Mouse (Mus musculus) MEL (cell line): ENCODE results near the gene Ptgr2. TPM values are rescaled to one million over a fixed set of nuclear protein-coding genes. Genes with fewer than 3 reads are reported as not detected.

Experiments used
- DNase-seq: peaks from one replicate; pipeline ENCODE4 v3.0.0; 2011; ENCODE audit warnings: low read depth, low spot score
- H3K27ac ChIP-seq: 2 replicates; pipeline ENCODE4 v1.5.1; 2012; ENCODE audit warnings: low read depth, mild to moderate bottlenecking, control low read depth, low read length, moderate library complexity; ENCODE audit not compliant: control insufficient read depth
- H3K27me3 ChIP-seq, 2 experiments: fragments of 150-350 bp in 1 of 2; sonication (generic) in 1 of 2; 2 replicates each; pipeline ENCODE4 v1.6.1; 2012; ENCODE audit warnings: low read length in 2 of 2, mild to moderate bottlenecking in 2 of 2, improper control_type of control experiment in 1 of 2, moderate library complexity in 1 of 2; ENCODE audit not compliant: insufficient read depth in 2 of 2, control insufficient read depth in 1 of 2
- H3K36me3 ChIP-seq, 2 experiments: 2 replicates each; pipeline ENCODE4 v1.6.1; 2012 to 2014; ENCODE audit warnings: low read length in 2 of 2, improper control_type of control experiment in 1 of 2, inconsistent platforms in 1 of 2, mild to moderate bottlenecking in 1 of 2; ENCODE audit not compliant: insufficient read depth in 2 of 2, control insufficient read depth in 1 of 2
- H3K4me1 ChIP-seq, 2 experiments: fragments of 150-350 bp in 1 of 2; sonication (generic) in 1 of 2; 2 replicates each; pipeline ENCODE4 v1.6.1; 2012; ENCODE audit warnings: low read length in 2 of 2, improper control_type of control experiment in 1 of 2, mild to moderate bottlenecking in 1 of 2; ENCODE audit not compliant: insufficient read depth in 2 of 2, control insufficient read depth in 1 of 2
- H3K4me3 ChIP-seq, 2 experiments: fragments of 150-350 bp in 1 of 2; sonication (generic) in 1 of 2; 2 replicates each; pipeline ENCODE4 v1.5.1; 2012; ENCODE audit warnings: low read depth in 2 of 2, low read length in 2 of 2, mild to moderate bottlenecking in 2 of 2, moderate library complexity in 2 of 2, control low read depth in 1 of 2, improper control_type of control experiment in 1 of 2; ENCODE audit not compliant: control insufficient read depth in 1 of 2, insufficient read depth in 1 of 2
- H3K79me2 ChIP-seq: 2 replicates; pipeline ENCODE4 v1.6.1; 2012; ENCODE audit warnings: mild to moderate bottlenecking, low read length, moderate library complexity; ENCODE audit not compliant: control insufficient read depth, poor library complexity, insufficient read depth
- H3K9ac ChIP-seq: 2 replicates; pipeline ENCODE4 v1.6.1; 2012; ENCODE audit warnings: low read depth, mild to moderate bottlenecking, control low read depth, low read length, moderate library complexity; ENCODE audit not compliant: control insufficient read depth, poor library complexity, severe bottlenecking
- H3K9me3 ChIP-seq: fragments of 150-350 bp; sonication (generic); replicated peaks from 2 replicates; pipeline ENCODE4 v1.6.1; 2012; ENCODE audit warnings: mild to moderate bottlenecking, low read length, improper control_type of control experiment, moderate library complexity; ENCODE audit not compliant: insufficient read depth
- CHD1 ChIP-seq: IDR thresholded peaks from 2 replicates; pipeline ENCODE4 v1.6.1; 2012; ENCODE audit warnings: low read depth, mild to moderate bottlenecking, inconsistent platforms, low read length, improper control_type of control experiment
- CHD2 ChIP-seq: IDR thresholded peaks from 2 replicates; pipeline ENCODE4 v1.6.1; 2011; ENCODE audit warnings: low read length, improper control_type of control experiment
- E2F4 ChIP-seq: IDR thresholded peaks from 2 replicates; pipeline ENCODE4 v1.6.1; 2011; ENCODE audit warnings: low read depth, low read length, improper control_type of control experiment, borderline replicate concordance
- EP300 ChIP-seq, 2 experiments: IDR thresholded peaks; 2 replicates each; pipeline ENCODE4 v1.6.1; 2011; ENCODE audit warnings: improper control_type of control experiment in 2 of 2, low read length in 2 of 2, low read depth in 1 of 2, mild to moderate bottlenecking in 1 of 2
- ETS1 ChIP-seq: IDR thresholded peaks from 2 replicates; pipeline ENCODE4 v1.6.1; 2012; ENCODE audit warnings: low read depth, mild to moderate bottlenecking, inconsistent platforms, low read length, improper control_type of control experiment, moderate library complexity
- GATA1 ChIP-seq: IDR thresholded peaks from 2 replicates; pipeline ENCODE4 v1.6.1; 2011; ENCODE audit warnings: low read depth, low read length, improper control_type of control experiment
- HCFC1 ChIP-seq: IDR thresholded peaks from 2 replicates; pipeline ENCODE4 v1.6.1; 2012; ENCODE audit warnings: low read depth, mild to moderate bottlenecking, inconsistent platforms, low read length, improper control_type of control experiment, moderate library complexity
- JUND ChIP-seq: IDR thresholded peaks from 2 replicates; pipeline ENCODE4 v1.6.1; 2011; ENCODE audit warnings: low read depth, mild to moderate bottlenecking, improper control_type of control experiment, low read length
- MAZ ChIP-seq: IDR thresholded peaks from 2 replicates; pipeline ENCODE4 v1.6.1; 2012; ENCODE audit warnings: low read depth, mild to moderate bottlenecking, inconsistent platforms, low read length, improper control_type of control experiment
- MEF2A ChIP-seq: IDR thresholded peaks from 2 replicates; pipeline ENCODE4 v1.6.1; 2014; ENCODE audit warnings: low read depth, mild to moderate bottlenecking, inconsistent platforms, low read length, improper control_type of control experiment; ENCODE audit not compliant: poor library complexity, insufficient replicate concordance, severe bottlenecking; ENCODE audit errors: extremely low read depth
- MYB ChIP-seq: IDR thresholded peaks from 2 replicates; pipeline ENCODE4 v1.6.1; 2011; ENCODE audit warnings: mild to moderate bottlenecking, low read depth, low read length, improper control_type of control experiment
- MYC ChIP-seq: IDR thresholded peaks from 2 replicates; pipeline ENCODE4 v1.6.1; 2011; ENCODE audit warnings: low read depth, mild to moderate bottlenecking, low read length, improper control_type of control experiment, moderate library complexity
- NELFE ChIP-seq: IDR thresholded peaks from 2 replicates; pipeline ENCODE4 v1.6.1; 2011; ENCODE audit warnings: low read depth, low read length, improper control_type of control experiment
- POLR2AphosphoS2 ChIP-seq: IDR thresholded peaks from 2 replicates; pipeline ENCODE4 v1.6.1; 2011; ENCODE audit warnings: low read length, improper control_type of control experiment
- POLR2AphosphoS5 ChIP-seq: IDR thresholded peaks from 2 replicates; pipeline ENCODE4 v1.6.1; 2012; ENCODE audit warnings: low read depth, borderline replicate concordance, mild to moderate bottlenecking, inconsistent platforms, low read length, moderate library complexity, mixed read lengths
- RAD21 ChIP-seq: IDR thresholded peaks from 2 replicates; pipeline ENCODE4 v1.6.1; 2011; ENCODE audit warnings: mild to moderate bottlenecking, low read depth, low read length, improper control_type of control experiment
- RCOR1 ChIP-seq: IDR thresholded peaks from 2 replicates; pipeline ENCODE4 v1.6.1; 2012; ENCODE audit warnings: low read depth, mild to moderate bottlenecking, inconsistent platforms, low read length, improper control_type of control experiment
- SIN3A ChIP-seq: IDR thresholded peaks from 2 replicates; pipeline ENCODE4 v1.6.1; 2012; ENCODE audit warnings: low read length, improper control_type of control experiment, inconsistent platforms
- TAL1 ChIP-seq: IDR thresholded peaks from 2 replicates; pipeline ENCODE4 v1.6.1; 2012; ENCODE audit warnings: mild to moderate bottlenecking, inconsistent platforms, low read length, moderate library complexity, mixed read lengths
- TBP ChIP-seq: IDR thresholded peaks from 2 replicates; pipeline ENCODE4 v1.8.0; 2011; ENCODE audit warnings: low read depth, low read length, improper control_type of control experiment
- USF1 ChIP-seq: IDR thresholded peaks from 2 replicates; pipeline ENCODE4 v1.6.1; 2014; ENCODE audit warnings: low read depth, mild to moderate bottlenecking, inconsistent platforms, low read length, improper control_type of control experiment, moderate library complexity
- USF2 ChIP-seq, 2 experiments: IDR thresholded peaks; 2 replicates each; pipeline ENCODE4 v1.6.1; 2011 to 2012; ENCODE audit warnings: improper control_type of control experiment in 2 of 2, low read length in 2 of 2, borderline replicate concordance in 1 of 2, inconsistent platforms in 1 of 2, low read depth in 1 of 2, mild to moderate bottlenecking in 1 of 2; ENCODE audit not compliant: insufficient read depth in 1 of 2
- ZC3H11A ChIP-seq: IDR thresholded peaks from 2 replicates; pipeline ENCODE4 v1.6.1; 2012; ENCODE audit warnings: low read depth, mild to moderate bottlenecking, inconsistent platforms, low read length, improper control_type of control experiment
- ZKSCAN1 ChIP-seq: IDR thresholded peaks from 2 replicates; pipeline ENCODE4 v1.6.1; 2012; ENCODE audit warnings: low read depth, mild to moderate bottlenecking, inconsistent platforms, low read length, improper control_type of control experiment, moderate library complexity
- ZMIZ1 ChIP-seq: IDR thresholded peaks from 2 replicates; pipeline ENCODE4 v1.6.1; 2012; ENCODE audit warnings: low read depth, mild to moderate bottlenecking, inconsistent platforms, low read length, improper control_type of control experiment, moderate library complexity
- polyA plus RNA-seq, 2 experiments: library from polyadenylated mRNA; stranded (reverse) in 1 of 2; unstranded in 1 of 2; fragments of >175 nt in 1 of 2; fragments of >200 nt in 1 of 2; gene quantifications; 2 replicates each; pipeline versions ENCODE4 v1.2.1 to v1.2.4; 2012; ENCODE audit warnings: low replicate concordance in 2 of 2, low read depth in 1 of 2; ENCODE audit not compliant: insufficient read length in 2 of 2, insufficient read depth in 1 of 2, missing spikeins in 1 of 2
- total RNA-seq: library from RNA; depleted of rRNA; stranded (reverse); fragments of 300-350 nt; gene quantifications from 2 replicates; pipeline ENCODE4 v1.2.3, GENCODE M21; 2012

Gene Ptgr2
- total and polyA plus RNA-seq, 3 experiments: 33.0 to 35.9 TPM; not detected in 1

GRCm38 (mm10) chr12:84254886-84255285, 30.1 kb upstream of the Ptgr2 start:
- no peak overlapping the region for H3K27ac ChIP-seq
- no peak for DNase-seq

GRCm38 (mm10) chr12:84260363-84260762, 24.7 kb upstream of the Ptgr2 start:
- no peaks in the 10 kb centered on the region; a peak in 2 of 4 replicates for H3K36me3 ChIP-seq
- TF ChIP-seq RAD21 (no peak), CHD2 (no peak), ZKSCAN1 (no peak), HCFC1 (no peak), JUND (no peak), TBP (no peak), EP300 (IDR thresholded peaks at IDR 0.05; ENCODE audit: low read depth in 1 of 2, low read length in 2 of 2) (no peak), NELFE (no peak), MAZ (no peak), SIN3A (no peak), ZC3H11A (no peak), USF1 (no peak), RCOR1 (no peak), ETS1 (no peak), MYB (no peak), TAL1 (no peak)
- no peaks in the 10 kb centered on the region for H3K27me3 ChIP-seq
- no peaks in the 10 kb centered on the region for H3K79me2 ChIP-seq
- H3K4me1 ChIP-seq: no peaks in the 10 kb centered on the region; a peak in 1 of 4 replicates
- DNase-seq: no peak
- H3K27ac ChIP-seq: no peak overlapping the region
- no peaks in the 10 kb centered on the region for H3K9me3 ChIP-seq
- no peak overlapping the region for H3K9ac ChIP-seq
- no peak overlapping the region for H3K4me3 ChIP-seq

More at GRCm38 (mm10) chr12:84254886-84255285, 30.1 kb upstream of the Ptgr2 start:
- Histone ChIP-seq H3K27me3 (no peaks in the 10 kb centered on the region), H3K9ac (no peak overlapping the region), H3K4me3 (no peak overlapping the region)
- no peak for TF ChIP-seq MYB
- TF ChIP-seq POLR2AphosphoS2: no peak
- no peak for TF ChIP-seq CHD1
- no peak for TF ChIP-seq POLR2AphosphoS5
- no peak for TF ChIP-seq MEF2A
- TF ChIP-seq E2F4: no peak
- TF ChIP-seq USF2 (IDR thresholded peaks at IDR 0.05; ENCODE audit: borderline replicate concordance in 1 of 2, insufficient read depth in 1 of 2, low read depth in 1 of 2, low read length in 2 of 2): no peak
- TF ChIP-seq RCOR1: no peak
- TF ChIP-seq MYC: no peak
- no peak for TF ChIP-seq ZMIZ1
- TF ChIP-seq GATA1: no peak
- TF ChIP-seq, all 39 proteins: peak for 0
- no peaks in the 10 kb centered on the region for H3K9me3 ChIP-seq
- H3K79me2 ChIP-seq: no peaks in the 10 kb centered on the region
- no peaks in the 10 kb centered on the region; a peak in 1 of 4 replicates for H3K36me3 ChIP-seq
- H3K4me1 ChIP-seq: no peaks in the 10 kb centered on the region
